Mouse (Mus musculus) stomach, postnatal 0 days (tissue): ENCODE data around the gene Abcg5. TPM values are rescaled to one million over a fixed set of nuclear protein-coding genes. Genes with fewer than 3 reads are reported as not detected.

Experiments used
- ATAC-seq: fragments of 200-750 bp; cut with Nextera tagmentation; 2 replicates; pipeline ENCODE4 v1.8.0; 2017; ENCODE audit not compliant: low FRiP score, low TSS enrichment
- DNase-seq: peaks from one replicate; pipeline ENCODE4 v3.0.0-alpha.2; 2016; ENCODE audit warnings: low spot score
- H3K27ac ChIP-seq: fragments of 300-500 bp; sonication (generic); replicated peaks from 2 replicates; pipeline ENCODE4 v1.5.1; 2014; ENCODE audit warnings: mild to moderate bottlenecking, control low read depth
- H3K27me3 ChIP-seq: fragments of 300-500 bp; sonication (generic); 2 replicates; pipeline ENCODE4 v1.6.1; 2014; ENCODE audit warnings: low read length; ENCODE audit not compliant: control insufficient read depth, insufficient read depth
- H3K36me3 ChIP-seq: fragments of 300-500 bp; sonication (generic); 2 replicates; pipeline ENCODE4 v1.6.1; 2014; ENCODE audit warnings: low read length, mixed read lengths; ENCODE audit not compliant: control insufficient read depth, insufficient read depth
- H3K4me1 ChIP-seq: fragments of 300-500 bp; sonication (generic); replicated peaks from 2 replicates; pipeline ENCODE4 v1.6.1; 2014; ENCODE audit warnings: antibody characterized with exemption; ENCODE audit not compliant: control insufficient read depth, insufficient read depth
- H3K4me2 ChIP-seq: fragments of 300-500 bp; sonication (generic); replicated peaks from 2 replicates; pipeline ENCODE4 v1.6.1; 2014; ENCODE audit warnings: low read depth, mild to moderate bottlenecking, control low read depth, moderate library complexity
- H3K4me3 ChIP-seq: fragments of 300-500 bp; sonication (generic); 2 replicates; pipeline ENCODE4 v1.5.1; 2014; ENCODE audit warnings: low read depth, low read length, control low read depth
- H3K9ac ChIP-seq: fragments of 300-500 bp; sonication (generic); 2 replicates; pipeline ENCODE4 v1.6.1; 2014; ENCODE audit warnings: mild to moderate bottlenecking, low read length, control low read depth, mixed read lengths
- H3K9me3 ChIP-seq: fragments of 300-500 bp; sonication (generic); 2 replicates; pipeline ENCODE4 v1.6.1; 2016; ENCODE audit warnings: low read length; ENCODE audit not compliant: control insufficient read depth
- CTCF ChIP-seq: IDR thresholded peaks from 2 replicates; pipeline ENCODE4 v1.5.1; 2016; ENCODE audit warnings: antibody characterized with exemption, low read depth, mild to moderate bottlenecking, moderate library complexity
- EP300 ChIP-seq: optimal IDR thresholded peaks from 2 replicates; pipeline ENCODE3; 2016; ENCODE audit warnings: antibody characterized with exemption
- WGBS: fragments of 180-500 bp; shearing (Covaris S2); extraction: QIAGEN DNeasy Blood & Tissue Kit; methylation state at CpG from one replicate; pipeline ENCODE4 v1.1.7; 2014; 5-methylcytosine and 5-hydroxymethylcytosine counted together
- polyA plus RNA-seq: library from polyadenylated mRNA; unstranded; fragments of >200 nt; fragmentation: Nextera tagmentation; extraction: Ambion mirVana; gene quantifications from 2 replicates; pipeline ENCODE4 v1.2.1, GENCODE M21; 2015

Gene Abcg5
- polyA plus RNA-seq, 1 experiment from 2014 or later, result 0.82 TPM

GRCm38 (mm10) chr17:84641893-84642292 lies 40.9 kb downstream of the Abcg5 start:
- Histone ChIP-seq H3K4me3 (no peak overlapping the region), H3K36me3 (no peaks in the 10 kb centered on the region), H3K9ac (no peak overlapping the region), H3K27me3 (no peaks in the 10 kb centered on the region), H3K4me1 (no peaks in the 10 kb centered on the region), H3K4me2 (no peak overlapping the region), H3K9me3 (no peaks in the 10 kb centered on the region), H3K27ac (no peak overlapping the region)
- ATAC-seq (no peak), DNase-seq (peak; percentile 62)
- WGBS, result 49% methylated on average over 3 of the region's 3 CpGs
- TF ChIP-seq EP300 (no peak), CTCF (peak; percentile 80)

DNA sequence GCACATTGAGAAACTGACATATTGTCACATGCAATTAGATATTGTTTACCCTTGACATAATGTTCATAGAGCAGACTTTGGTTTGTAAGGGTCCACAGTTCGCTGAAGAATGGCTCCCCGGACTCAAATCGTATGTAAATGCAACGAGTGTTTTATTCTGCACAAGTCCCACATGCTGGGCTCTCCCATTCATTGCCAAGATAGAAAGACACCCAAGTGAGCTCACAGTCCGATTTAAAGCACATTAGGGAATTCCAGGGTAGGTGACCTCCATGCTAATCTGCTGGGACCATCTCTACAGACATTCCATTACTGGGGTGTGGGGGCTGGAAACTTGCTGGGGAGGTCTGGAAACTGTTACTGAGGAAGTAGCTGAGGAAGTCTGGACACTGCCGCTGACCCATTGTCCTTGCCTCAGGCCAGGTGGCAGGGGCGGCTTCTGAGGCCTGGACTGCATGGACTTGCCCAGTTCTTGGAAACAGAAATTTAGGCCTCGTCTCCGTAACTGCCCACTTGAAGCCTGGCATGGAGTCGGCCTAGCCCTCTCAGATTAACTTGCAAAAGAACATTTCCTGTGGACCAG lies 42.9 kb downstream of the Abcg5 start:
- TF ChIP-seq CTCF, result no peak
- no peak for TF ChIP-seq EP300
- no peak overlapping the region for H3K27ac ChIP-seq

GRCm38 (mm10) chr17:84637971-84638370 lies 44.8 kb downstream of the Abcg5 start:
- 81% methylated on average over 6 of the region's 6 CpGs for WGBS
- no peak overlapping the region for H3K27ac ChIP-seq
- no peak overlapping the region for H3K4me2 ChIP-seq
- no peaks in the 10 kb centered on the region for H3K36me3 ChIP-seq
- H3K4me1 ChIP-seq, result peaks cover 2% of the 10 kb centered on the region; the same call in 1 of the 2 replicates
- DNase-seq (no peak), ATAC-seq (no peak)
- H3K27me3 ChIP-seq, result no peaks in the 10 kb centered on the region
- no peak overlapping the region for H3K9ac ChIP-seq
- TF ChIP-seq EP300 (no peak), CTCF (no peak)
- no peak overlapping the region for H3K4me3 ChIP-seq
- no peaks in the 10 kb centered on the region for H3K9me3 ChIP-seq

More for the DNA sequence above, 42.9 kb downstream of the Abcg5 start:
- H3K9me3 ChIP-seq, result no peaks in the 10 kb centered on the region
- DNase-seq (no peak), ATAC-seq (no peak)
- no peaks in the 10 kb centered on the region for H3K27me3 ChIP-seq
- no peak overlapping the region for H3K9ac ChIP-seq
- H3K4me3 ChIP-seq, result no peak overlapping the region
- no peaks in the 10 kb centered on the region for H3K36me3 ChIP-seq
- 70% methylated on average over 10 of the region's 10 CpGs for WGBS
- no peak overlapping the region for H3K4me2 ChIP-seq
- peaks cover 2% of the 10 kb centered on the region; the same call in 1 of the 2 replicates for H3K4me1 ChIP-seq

DNA sequence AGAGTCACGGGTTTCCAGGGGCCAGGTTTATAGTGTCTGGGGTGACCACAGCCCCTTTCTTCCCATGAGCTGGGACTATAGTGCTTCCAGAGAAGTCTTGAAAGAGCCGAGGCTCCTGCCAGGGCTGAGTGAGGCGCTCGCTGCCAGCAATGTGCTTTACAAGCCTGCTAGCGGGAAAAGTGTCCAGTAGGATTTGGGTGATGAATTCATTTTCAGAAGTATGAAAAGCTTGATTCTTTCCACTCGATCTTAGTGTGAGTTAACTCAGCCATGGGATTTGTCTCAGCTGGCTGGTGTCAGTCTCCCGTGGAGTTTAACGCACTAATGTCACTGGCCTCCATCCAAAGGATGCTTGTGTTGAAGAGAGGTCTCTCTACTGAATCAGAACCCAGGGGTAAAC lies 46.5 kb downstream of the Abcg5 start:
- 48% methylated on average over 8 of the region's 8 CpGs for WGBS
- Histone ChIP-seq H3K4me3 (no peak overlapping the region), H3K4me2 (no peak overlapping the region), H3K36me3 (no peaks in the 10 kb centered on the region), H3K9ac (no peak overlapping the region), H3K27me3 (no peaks in the 10 kb centered on the region), H3K9me3 (no peaks in the 10 kb centered on the region), H3K27ac (no peak overlapping the region), H3K4me1 (peaks cover 2% of the 10 kb centered on the region; the same call in 1 of the 2 replicates)
- DNase-seq (no peak), ATAC-seq (no peak)
- TF ChIP-seq CTCF (no peak), EP300 (no peak)

DNA sequence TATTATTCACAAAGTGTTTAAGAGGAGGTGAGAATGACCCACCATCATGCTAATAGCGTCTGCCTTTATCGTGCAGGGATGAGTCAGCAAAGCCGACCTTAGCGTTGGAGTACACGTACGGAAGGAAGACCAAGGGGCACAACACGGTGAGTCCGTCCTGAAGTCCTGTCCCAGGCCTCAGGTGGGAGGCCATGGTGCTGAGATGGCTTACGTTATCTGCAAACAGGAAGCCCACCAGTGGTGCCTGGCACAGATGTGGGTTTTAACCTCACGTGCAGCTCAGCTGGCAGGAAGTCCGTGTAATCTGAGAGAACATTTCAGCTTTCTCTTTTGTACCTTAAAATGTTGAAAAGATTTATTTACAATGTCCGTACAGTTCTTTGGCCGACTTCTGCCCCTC lies 49.4 kb downstream of the Abcg5 start:
- 71% methylated on average over 13 of the region's 13 CpGs for WGBS
- no peak for TF ChIP-seq CTCF
- no peaks in the 10 kb centered on the region for H3K36me3 ChIP-seq
- H3K27ac ChIP-seq, result no peak overlapping the region
- no peaks in the 10 kb centered on the region for H3K27me3 ChIP-seq
- peaks cover 2% of the 10 kb centered on the region; the same call in 1 of the 2 replicates for H3K4me1 ChIP-seq
- DNase-seq (no peak), ATAC-seq (no peak)
- H3K9me3 ChIP-seq, result no peaks in the 10 kb centered on the region
- H3K4me2 ChIP-seq, result no peak overlapping the region
- no peak overlapping the region for H3K9ac ChIP-seq
- H3K4me3 ChIP-seq, result no peak overlapping the region

DNA sequence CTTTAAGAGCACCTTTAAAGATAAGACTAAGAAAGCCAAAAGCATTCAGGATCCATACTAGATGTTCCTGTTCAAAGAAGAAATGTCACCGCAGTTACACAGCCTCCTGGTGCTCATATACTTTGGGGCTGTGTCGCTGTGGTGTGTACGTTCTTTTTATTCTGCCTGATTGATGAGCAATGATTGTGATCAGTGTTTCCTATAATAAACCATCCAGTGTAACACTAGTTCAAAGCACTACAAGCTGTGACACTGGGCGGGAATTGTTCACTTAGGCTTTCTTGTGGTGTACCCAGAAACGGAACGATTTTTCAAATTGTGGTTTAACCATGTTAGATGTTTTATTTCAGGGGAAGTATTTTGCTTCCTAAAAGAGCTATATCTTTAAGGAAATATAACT lies 51.0 kb downstream of the Abcg5 start:
- Histone ChIP-seq H3K27me3 (no peaks in the 10 kb centered on the region), H3K9ac (no peak overlapping the region), H3K27ac (no peak overlapping the region), H3K36me3 (no peaks in the 10 kb centered on the region), H3K4me3 (no peak overlapping the region), H3K4me1 (peaks cover 5% of the 10 kb centered on the region; the same call in 1 of the 2 replicates), H3K4me2 (no peak overlapping the region), H3K9me3 (no peaks in the 10 kb centered on the region)
- ATAC-seq (no peak), DNase-seq (no peak)
- TF ChIP-seq EP300, result no peak
- no peak for TF ChIP-seq CTCF
- 90% methylated on average over 6 of the region's 6 CpGs for WGBS
